Mouse (Mus musculus): ENCODE data around the gene Rpl6. TPM values are rescaled to one million over a fixed set of nuclear protein-coding genes. Genes with fewer than 3 reads are reported as not detected.
"Not testable (repeated sequence)": the region's sequence is repeated elsewhere in the genome, so short reads cannot be mapped to it uniquely, and the experiment has no call there.

Gene Rpl6
- total RNA-seq, 2 experiments from 2014 or later = 820 to 822 TPM

DNA sequence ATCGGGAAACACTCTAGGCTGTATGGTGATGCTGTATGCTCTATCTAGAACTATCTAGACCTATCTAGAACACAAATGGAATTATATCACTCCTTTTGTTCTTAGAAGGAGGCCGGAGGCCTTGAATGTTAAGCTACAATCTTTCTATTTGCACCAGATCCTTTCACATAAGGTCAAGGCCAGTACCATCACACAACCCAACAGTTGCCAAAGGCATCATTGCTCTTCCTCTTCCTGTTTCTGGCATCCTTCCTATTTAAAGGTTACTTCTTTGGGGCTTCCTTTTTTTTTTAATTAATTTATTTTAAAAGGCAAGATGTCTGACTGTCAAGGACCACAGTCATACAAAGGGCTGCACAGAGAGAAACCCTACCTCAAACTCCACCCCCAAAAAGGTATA is 6.9 kb upstream of the Rpl6 start:
- no peak for DNase-seq

DNA sequence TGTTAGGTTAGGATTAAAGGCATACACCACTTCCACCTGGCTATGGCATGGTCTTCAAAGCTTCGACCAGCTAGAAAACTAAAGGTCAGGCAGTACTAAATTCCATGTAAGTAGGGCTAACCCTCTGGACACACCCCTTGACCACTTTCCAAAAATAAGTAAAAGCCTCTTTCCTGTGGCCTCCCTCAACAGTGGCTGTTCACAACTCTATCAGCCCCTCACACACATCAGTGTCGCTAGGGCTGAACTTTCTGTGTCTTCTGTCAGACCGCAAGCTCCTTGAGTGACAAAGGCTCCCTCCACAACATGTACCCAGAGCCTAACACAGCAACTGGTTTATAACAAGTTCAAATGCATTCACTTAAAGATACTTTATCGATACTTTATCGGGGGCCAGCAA is 5.9 kb upstream of the Rpl6 start:
- no peak for DNase-seq

DNA sequence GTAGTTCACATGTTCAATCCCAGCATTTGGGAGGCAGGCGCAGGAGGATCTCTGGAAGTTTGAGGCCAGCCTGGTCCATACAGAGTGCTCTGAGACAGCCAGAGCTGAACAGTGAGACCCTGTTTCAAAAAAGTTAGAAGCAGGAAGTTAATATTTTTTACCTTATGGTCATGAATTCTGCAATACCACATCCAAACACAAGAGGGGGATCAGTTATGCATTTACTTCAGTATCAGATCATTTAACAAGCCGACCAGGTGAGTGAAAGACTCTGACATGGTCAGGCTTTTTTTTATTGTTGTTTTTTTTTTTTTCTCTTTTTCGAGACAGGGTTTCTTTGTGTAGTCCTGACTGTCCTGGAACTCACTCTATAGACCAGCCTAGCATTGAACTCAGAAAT is 2.5 kb upstream of the Rpl6 start:
- no peak for DNase-seq

DNA sequence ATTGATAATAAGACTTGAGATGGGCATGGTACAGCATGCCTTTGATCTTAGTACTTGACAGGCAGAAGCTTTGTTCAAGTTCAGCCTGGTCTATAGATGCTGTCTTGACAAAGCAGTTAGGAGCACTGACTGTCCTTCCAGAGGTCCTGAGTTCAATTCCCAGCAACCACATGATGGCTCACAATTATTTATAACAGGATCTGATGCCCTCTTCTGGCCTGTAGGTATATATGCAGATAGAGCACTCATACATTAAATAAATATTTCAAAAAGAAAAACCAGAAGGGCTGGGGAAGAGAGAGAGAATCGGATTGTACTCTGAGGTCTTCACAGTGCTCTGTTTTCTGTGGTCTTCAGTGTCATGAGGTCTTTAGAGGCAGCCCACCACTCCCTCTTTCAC is 1.8 kb upstream of the Rpl6 start:
- DNase-seq = no peak

DNA sequence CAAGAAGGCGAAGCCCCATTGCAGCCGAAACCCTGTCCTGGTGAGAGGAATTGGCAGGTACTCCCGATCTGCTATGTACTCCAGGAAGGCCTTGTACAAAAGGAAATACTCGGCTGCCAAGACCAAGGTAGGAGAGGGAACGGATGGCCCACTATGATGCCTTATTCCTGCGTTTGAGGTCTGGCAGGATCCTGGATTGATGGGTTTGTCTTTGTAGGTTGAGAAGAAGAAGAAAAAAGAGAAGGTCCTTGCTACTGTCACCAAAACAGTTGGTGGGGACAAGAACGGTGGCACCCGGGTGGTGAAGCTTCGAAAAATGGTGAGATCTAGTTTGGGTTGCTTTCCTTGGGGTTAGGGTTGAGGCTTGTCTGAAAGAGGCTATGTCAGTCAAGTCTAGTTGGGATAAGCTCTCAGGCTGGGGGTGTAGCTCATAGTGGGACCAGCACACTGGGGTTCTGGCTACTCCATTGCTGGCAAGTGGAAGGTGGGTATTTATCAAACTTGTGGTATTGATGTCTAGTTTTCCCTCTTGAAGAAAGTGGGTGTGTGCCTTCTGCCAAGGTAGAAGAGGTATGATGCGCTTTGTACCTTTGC is 1.4 kb downstream of the Rpl6 start:
- DNase-seq = not testable (repeated sequence)

DNA sequence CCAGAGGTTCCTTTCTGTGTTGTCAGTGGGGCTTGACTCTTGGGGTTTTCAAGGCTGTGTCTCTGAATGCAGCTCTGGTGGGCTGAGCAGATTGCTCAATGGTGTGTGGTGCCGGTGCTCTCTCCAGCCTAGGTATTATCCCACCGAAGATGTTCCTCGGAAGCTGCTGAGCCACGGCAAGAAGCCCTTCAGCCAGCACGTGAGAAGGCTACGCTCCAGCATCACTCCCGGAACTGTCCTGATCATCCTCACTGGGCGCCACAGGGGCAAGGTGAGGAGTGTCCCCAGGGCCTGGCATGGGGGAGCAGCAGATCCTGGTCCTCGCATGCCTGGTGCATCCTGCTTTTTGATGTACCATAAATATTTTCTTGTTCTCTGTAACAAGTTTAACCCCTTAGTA is 2.3 kb downstream of the Rpl6 start:
- DNase-seq = no peak

DNA sequence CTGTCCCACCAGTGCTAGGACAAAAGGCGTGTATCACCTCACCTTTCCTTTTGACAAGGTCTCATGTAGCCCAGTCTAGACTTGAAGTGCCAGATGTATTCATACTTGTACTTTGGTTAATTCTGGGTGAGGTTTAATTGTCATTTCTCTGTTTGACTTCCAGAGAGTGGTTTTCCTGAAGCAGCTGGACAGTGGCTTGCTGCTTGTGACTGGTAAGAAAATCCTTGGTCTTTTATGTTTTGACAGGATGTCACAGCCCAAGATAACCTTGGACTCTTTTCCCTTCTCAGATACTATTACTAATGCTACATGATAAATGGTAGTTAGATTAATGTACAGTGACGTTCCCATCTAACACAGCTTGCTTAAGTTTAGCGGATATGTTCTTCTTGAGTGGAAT is 2.7 kb downstream of the Rpl6 start:
- DNase-seq = no peak

DNA sequence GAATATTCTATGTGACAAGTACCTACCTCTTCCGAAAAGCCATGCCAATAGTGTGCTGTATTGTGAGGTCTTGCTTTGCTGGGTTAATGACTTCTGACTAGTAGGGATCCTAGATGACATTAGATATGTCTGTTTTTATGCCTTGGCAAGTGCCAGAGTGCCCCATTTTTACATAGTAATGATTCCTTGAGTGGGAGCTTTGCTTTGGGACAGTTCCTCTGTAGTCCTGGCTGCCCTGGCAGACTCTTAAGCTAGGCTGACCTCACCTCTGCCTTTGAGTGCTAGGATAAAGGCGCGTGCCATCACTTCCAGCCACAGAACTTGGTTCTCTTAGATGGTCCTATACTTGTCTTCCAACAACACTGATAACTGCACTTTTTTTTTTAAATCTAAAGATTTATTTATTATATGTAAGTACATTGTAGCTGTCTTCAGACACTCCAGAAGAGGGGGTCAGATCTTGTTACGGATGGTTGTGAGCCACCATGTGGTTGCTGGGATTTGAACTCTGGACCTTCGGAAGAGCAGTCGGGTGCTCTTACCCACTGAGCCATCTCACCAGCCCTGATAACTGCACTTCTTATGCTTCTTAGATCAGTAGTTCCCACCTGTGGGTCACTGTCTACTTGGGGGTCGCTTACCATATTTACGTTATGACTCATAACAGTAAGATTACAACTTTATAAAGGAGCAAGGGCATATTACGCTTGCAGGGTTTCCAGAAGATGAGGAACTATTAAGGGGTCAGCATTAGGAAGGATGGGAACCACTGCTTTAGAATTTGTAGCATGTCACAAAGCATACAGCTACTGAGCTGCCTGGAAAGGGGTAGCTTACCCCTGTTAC is 5.7 kb downstream of the Rpl6 start:
- no peak for DNase-seq

DNA sequence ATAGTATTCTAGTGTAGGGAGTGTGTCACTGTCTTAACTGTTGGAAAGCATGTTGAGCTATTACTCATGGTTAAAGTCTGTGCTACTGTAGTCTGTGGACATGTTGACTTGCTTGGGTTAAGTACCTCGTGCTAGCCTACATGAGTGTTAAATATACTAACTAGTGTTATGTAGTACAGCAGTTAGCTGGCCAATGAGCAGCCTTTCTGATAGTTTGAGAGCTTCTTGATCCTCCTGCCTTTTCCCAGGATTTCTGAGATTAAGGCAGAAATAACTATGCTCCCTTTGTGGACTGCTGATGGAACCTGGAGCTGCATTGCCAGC is 6.3 kb downstream of the Rpl6 start:
- DNase-seq = no peak

DNA sequence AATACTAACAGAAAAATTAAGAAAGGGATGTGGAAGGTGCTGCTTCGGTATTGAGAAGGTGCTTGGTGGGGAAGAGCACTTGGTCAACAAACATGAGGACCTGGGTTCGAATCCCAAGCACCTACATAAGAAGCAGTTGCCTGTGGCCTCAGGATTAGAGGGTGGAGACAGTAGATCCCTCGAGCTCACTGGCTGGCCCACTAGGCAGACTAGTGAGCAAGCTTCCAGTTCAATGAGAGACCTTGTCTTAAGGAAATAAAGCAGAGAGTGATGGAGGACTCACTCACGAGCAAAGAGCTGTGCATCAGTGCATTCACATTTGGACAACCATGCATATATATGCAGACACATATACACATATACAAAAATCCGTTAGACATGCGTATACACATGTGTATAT is 7.8 kb downstream of the Rpl6 start:
- DNase-seq = no peak

DNA sequence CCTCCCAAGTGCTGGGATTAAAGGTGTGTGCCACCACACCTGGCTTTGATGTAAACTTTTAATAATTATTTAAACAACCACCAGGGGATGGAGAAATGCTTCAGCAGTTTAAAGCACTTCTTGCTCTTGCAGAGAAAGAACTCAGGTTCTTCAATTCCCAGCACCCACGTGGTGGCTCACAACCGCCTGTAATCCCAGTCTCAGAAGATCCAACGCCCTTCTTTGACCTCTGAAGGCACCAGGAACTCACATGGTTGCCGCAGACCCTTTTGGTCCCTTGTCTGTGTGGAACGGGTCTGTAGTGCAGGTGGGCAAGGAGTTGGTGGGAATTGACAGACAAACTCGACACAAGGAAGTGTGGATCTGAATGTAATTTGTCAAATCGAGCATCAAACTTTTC is 10.4 kb downstream of the Rpl6 start:
- no peak for DNase-seq

DNA sequence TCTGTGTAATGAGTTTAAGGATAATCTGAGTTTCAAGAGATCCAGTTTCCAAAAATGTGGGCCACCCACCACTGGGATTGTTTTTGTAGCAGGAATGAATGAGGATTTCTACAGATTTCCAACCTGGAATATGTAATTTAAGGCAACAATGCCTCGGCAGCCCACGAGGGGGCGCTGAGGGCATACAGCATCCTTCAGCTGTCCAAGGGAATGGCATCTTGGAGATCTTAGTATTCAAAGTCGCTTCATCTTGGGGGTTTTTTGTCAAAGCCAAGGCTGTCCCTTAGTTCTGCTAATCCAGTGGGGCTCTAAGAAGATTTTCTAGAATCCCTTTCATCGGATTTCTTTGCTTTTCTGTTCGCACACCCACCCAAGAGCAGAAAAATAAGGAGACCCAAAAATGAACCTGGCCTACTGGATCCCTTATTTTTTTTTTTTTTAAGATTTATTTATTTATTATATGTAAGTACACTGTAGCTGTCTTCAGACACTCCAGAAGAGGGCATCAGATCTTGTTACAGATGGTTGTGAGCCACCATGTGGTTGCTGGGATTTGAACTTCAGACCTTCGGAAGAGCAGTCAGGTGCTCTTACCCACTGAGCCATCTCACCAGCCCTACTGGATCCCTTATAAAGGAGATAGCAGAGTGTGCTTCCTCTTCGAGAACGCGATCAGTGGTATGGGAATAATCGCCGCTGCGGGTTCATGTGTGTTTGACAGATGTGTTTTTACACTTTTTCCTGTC is 11.3 kb downstream of the Rpl6 start:
- DNase-seq = peak; percentile 78

DNA sequence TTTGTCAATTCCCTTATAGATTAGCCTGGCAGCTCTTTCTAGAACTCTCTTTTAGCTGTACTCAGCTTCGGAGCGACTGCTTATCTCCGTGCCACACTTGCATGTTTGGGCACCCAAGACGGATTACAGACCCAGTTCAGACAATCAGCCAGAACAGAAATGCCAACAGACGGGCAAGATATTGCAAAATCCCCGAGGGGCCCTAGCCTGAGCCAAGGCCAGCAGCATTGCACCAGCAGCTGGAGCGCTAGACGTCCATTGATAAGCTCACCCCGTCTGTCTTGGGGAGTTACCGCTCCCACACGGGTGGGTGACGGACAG is 11.8 kb downstream of the Rpl6 start:
- DNase-seq = no peak

DNA sequence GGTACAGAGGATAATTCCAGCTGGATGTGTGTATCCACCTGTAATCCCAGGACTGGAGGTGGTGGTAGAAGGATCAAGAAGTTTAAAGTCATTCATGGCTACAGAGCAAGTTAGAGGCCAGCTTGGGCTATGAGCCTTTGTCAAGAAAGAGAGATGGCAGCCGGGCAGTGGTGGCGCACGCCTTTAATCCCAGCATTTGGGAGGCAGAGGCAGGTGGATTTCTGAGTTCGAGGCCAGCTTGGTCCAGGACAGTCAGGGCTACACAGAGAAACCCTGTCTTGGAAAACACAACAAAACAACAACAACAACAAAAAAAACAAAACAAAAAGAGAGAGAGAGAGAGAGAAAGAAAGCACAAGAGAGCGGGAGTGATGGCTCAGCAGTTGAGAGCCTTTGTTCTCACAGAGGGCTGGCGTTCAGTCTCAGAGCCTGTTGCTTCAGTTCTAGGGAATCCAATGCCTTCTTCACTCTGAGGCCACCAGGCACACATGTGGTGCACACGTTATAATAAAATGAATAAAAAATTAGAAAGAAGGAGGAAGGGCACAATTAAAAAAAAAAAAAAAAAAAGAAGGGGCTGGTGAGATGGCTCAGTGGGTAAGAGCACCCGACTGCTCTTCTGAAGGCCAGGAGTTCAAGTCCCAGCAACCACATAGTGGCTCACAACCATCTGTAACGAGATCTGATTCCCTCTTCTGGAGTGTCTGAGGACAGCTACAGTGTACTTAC is 12.5 kb downstream of the Rpl6 start:
- DNase-seq = not testable (repeated sequence)

DNA sequence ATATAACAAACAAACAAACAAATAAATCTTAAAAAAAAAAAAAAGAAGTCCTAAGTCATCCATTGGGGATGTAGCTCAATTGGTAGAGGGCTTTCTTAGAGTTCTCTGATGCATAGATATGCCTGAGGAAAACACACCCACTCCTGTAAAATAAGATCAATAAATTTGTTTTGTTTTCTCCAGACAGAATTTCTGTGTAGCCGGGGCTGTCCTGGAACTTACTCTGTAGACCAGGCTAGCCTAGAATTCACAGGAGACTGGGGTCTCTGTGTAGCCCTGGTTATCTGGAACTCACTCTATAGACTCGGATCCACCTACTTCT is 13.0 kb downstream of the Rpl6 start:
- DNase-seq = no peak

DNA sequence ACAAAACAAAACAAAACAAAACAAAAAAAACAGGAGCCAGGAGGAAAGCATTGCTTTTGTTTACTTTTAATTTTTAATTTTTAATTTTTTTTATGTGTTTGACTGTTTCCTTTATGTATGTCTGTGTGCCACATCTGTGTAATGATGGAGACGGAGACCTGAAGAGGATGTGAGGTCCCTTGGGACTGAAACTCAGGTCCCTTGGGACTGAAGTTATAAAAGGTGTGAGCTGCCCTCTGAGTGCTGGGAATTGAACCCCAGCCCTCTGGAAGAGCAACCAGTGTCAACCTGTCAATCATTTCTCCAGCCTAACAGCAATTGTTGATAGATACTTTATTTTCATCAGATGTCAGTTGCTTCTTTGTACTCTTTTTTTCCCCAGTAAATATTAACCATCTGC is 14.9 kb downstream of the Rpl6 start:
- DNase-seq = no peak

DNA sequence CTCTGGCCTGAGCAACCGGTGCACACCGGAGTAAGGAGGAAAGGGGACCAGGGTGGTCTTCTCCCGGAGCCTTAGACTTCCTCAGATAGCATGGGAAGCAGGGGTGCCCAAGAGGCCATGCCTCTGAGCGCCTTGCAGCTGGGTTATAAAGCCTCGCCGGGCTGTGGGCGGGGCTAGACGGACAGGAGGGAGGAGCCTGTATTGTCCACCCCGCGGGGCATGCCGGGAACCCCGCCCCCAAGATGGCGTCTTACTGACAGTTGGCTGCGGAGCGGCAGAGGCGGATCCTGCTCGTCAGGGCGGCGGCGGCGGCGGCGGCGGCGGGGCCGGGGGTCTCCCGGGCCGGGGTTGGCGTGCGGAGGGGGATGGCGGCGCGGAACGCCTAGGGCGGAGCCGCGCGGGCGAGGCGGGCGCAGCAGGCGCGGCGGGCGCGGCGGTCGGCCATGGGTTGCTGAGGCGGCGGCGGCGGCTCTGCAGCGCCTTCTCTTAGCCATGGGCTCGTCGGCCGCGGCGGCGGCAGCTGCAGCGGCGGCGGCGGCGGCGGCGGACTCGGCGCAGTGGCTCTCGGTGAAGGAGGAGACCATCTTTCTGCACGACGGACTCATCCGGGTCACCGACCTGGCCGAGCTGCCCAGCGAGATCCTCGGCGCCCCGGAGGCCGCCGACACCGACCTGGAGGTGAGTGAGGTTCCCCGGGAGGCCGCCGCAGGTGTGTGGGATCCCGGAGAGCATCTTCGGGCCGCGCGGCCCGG is 15.9 kb downstream of the Rpl6 start, which contains the start of gene Hectd4:
Hectd4 (plus strand) TSS at position 240 of the 752 bp plus-strand sequence.
- peak; percentile 99 for DNase-seq

DNA sequence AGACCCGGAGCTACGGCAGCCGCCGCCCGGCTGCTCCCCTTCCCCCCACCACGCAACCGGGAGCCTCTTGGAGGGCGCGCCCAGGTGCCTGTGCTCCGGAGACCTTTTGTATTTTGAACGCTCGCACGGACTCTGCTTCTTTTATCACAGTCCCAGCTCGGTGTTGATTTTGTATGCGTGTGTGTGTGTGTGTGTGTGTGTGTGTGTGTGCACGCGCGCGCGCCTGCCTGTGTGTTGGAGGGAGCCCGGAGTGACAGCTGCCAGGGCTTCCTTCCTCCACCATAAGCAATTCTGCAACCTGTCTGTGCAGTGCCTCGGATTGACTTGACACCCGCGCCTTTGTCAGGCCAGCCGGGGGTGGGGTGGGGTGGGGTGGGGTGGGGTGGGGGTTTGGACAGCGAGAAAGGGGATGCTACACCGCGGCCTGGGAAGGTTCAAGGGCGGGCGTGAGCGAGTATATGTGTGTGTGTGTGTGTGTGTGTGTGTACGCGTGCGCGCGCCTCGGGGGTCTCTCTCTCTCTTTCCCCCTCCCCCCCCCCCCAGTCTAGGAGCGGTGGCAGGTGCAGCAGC is 16.5 kb downstream of the Rpl6 start:
- DNase-seq = peak; percentile 41

DNA sequence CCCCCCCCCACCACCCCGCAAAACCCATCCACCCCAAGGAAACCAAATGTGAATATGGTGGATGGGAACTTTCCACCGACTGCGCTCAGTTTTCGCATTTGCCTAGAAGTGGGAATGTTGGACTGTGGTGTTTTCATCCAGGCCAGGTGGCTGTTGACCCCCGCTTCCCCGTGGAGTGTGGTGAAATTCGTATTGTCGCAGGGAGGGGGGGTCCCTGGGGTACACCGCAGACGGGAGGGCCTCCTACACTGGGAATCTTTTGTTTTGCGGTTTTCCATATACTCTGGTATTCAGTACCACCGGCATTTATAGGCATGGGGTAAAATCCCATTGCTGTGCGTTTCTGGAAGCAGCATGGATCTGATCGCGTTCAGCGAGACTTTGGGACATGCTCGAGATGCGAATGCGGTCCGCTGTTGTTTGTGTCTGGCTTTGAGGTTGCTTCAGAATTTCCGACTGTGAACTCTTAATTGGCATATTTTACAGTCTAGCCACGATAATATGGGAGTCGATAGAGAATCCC is 17.1 kb downstream of the Rpl6 start:
- DNase-seq = no peak

DNA sequence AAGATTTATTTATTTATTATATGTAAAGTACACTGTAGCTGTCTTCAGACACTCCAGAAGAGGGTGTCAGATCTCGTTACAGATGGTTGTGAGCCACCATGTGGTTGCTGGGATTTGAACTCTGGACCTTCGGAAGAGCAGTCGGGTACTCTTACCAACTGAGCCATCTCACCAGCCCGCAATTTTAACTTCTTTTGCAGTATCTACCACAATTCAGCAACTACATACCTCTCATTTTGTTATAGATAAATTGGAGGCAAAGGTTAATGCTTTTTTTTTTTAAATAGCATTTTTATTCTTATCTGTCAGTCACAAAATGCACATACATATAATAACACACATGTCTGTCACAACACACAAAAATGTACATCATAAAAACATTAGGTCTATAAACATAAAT is 19.7 kb downstream of the Rpl6 start:
- not testable (repeated sequence) for DNase-seq

DNA sequence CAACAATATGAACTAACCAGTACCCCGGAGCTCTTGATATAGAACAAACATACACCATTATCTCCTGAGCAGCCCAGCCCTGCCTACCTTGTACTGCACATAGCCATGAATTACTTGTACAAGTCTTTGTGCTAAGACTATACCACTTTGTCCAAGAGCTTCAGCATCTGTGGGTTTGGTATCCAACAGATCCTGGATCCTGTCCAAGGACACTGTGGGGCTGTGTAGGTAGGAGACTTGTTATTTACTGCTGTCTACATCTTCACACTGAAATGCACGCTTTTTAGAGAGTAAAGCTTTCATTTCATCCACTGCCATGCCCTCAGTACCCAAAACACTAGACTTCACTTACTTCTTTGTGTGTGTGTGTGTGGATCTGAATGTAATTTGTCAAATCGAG is 20.6 kb downstream of the Rpl6 start:
- no peak for DNase-seq

DNA sequence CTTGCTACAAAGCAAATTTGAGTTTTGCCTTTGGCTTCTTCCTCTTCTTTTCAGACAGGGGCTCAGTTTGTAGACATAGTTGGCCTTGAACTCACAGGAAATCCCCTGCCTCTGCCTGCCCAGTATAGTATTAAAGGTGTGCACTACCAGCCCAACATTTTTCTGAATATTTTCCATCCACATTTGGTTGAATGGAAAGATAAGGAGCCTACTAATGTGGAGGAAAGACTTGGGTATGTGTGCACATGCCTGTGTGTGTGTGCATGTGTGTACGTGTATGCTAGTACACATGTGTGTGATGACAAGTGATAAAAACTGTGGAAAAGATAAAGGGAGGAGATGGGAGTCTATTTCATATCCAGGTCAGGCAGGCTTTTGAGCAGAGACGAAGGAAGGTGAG is 21.6 kb downstream of the Rpl6 start:
- DNase-seq = no peak
